In genomic region chr1:155069696-155070095, GRCm38 (mm10) we compare ENCODE assay signal across 18 mouse cellular contexts. TPM values are rescaled to one million over a fixed set of nuclear protein-coding genes. Genes with fewer than 3 reads are reported as not detected.
DNase-seq lines count a peak whose midpoint lies in the region; ATAC-seq lines count a peak whose summit lies in the region.
"Had no signal": no experiment of that assay in that cellular context is flagged by ENCODE, and none has a peak within 500 bp of the region (broad histone marks: within the 10 kb centered on the region; RNA-seq: fewer than 3 reads in every experiment).

No protein-coding gene starts in this region.

- DNase-seq in kidney, adult 9 months = peak; percentile 50
- DNase-seq in kidney, postnatal 14 days = no peak
- DNase-seq in lung, postnatal 36 days = no peak
- no peak for DNase-seq in cerebellum, postnatal 25 days
- DNase-seq: adrenal gland, postnatal 25 days; cerebellum, adult 8-10 months; gastrocnemius, postnatal 36 days; liver; right cerebral cortex, postnatal 25 days; thymus, adult 18-20 months had no signal

- H3K9me3 ChIP-seq in lung, embryonic 15.5 days = no peaks in the 10 kb centered on the region
- no peaks in the 10 kb centered on the region for H3K9me3 ChIP-seq in intestine, embryonic 15.5 days
- no peaks in the 10 kb centered on the region for H3K9me3 ChIP-seq in stomach, embryonic 15.5 days
- H3K9me3 ChIP-seq: hindbrain, embryonic 12.5 days; neural tube, embryonic 13.5 days had no signal

- no peak overlapping the region for H3K4me3 ChIP-seq in lung, embryonic 15.5 days
- H3K4me3 ChIP-seq in intestine, embryonic 15.5 days (replicated peaks) = no peak overlapping the region
- H3K4me3 ChIP-seq in stomach, embryonic 15.5 days (replicated peaks) = no peak overlapping the region
- H3K4me3 ChIP-seq: hindbrain, embryonic 12.5 days; neural tube, embryonic 13.5 days had no signal

- H3K4me1 ChIP-seq in lung, embryonic 15.5 days = peaks cover 49% of the 10 kb centered on the region
- peaks cover 26% of the 10 kb centered on the region; the same call in 1 of the 2 replicates for H3K4me1 ChIP-seq in intestine, embryonic 15.5 days (replicated peaks)
- H3K4me1 ChIP-seq in stomach, embryonic 15.5 days = peaks cover 10% of the 10 kb centered on the region

- H3K27ac ChIP-seq in lung, embryonic 15.5 days = peak overlapping the region; percentile 42
- H3K27ac ChIP-seq in intestine, embryonic 15.5 days = peak overlapping the region; percentile 39; the same call in 1 of the 2 replicates
- H3K27ac ChIP-seq in stomach, embryonic 15.5 days = peak overlapping the region; percentile 49
- H3K27ac ChIP-seq: hindbrain, embryonic 12.5 days; kidney, postnatal 0 days; neural tube, embryonic 13.5 days had no signal

- peak; percentile 9; the same call in 1 of the 2 replicates for ATAC-seq in lung, embryonic 15.5 days (ENCODE audit: borderline replicate concordance, extremely low read depth, low FRiP score, low TSS enrichment)
- peak; percentile 74 for ATAC-seq in intestine, embryonic 15.5 days
- peak; percentile 67 for ATAC-seq in stomach, embryonic 15.5 days (ENCODE audit: insufficient read depth, low FRiP score, low read depth)
- ATAC-seq: Patski had no signal

- H3K27me3 ChIP-seq in lung, embryonic 15.5 days = no peaks in the 10 kb centered on the region
- H3K27me3 ChIP-seq in intestine, embryonic 15.5 days (replicated peaks) = no peaks in the 10 kb centered on the region
- H3K27me3 ChIP-seq in stomach, embryonic 15.5 days (replicated peaks) = no peaks in the 10 kb centered on the region
- H3K27me3 ChIP-seq: hindbrain, embryonic 12.5 days; neural tube, embryonic 13.5 days; Patski had no signal

- H3K36me3 ChIP-seq in lung, embryonic 15.5 days = no peaks in the 10 kb centered on the region
- no peaks in the 10 kb centered on the region for H3K36me3 ChIP-seq in intestine, embryonic 15.5 days
- no peaks in the 10 kb centered on the region for H3K36me3 ChIP-seq in stomach, embryonic 15.5 days
- H3K36me3 ChIP-seq: hindbrain, embryonic 12.5 days; neural tube, embryonic 13.5 days had no signal

- no peak overlapping the region for H3K9ac ChIP-seq in lung, embryonic 15.5 days
- no peak overlapping the region for H3K9ac ChIP-seq in intestine, embryonic 15.5 days
- H3K9ac ChIP-seq in stomach, embryonic 15.5 days = no peak overlapping the region
- H3K9ac ChIP-seq: hindbrain, embryonic 12.5 days; neural tube, embryonic 13.5 days had no signal

- H3K4me2 ChIP-seq in lung, embryonic 15.5 days = no peak overlapping the region
- H3K4me2 ChIP-seq in intestine, embryonic 15.5 days (replicated peaks) = 0 out of 2 replicates have a peak overlapping the region, but pooled peaks have one; percentile 15
- no peak overlapping the region for H3K4me2 ChIP-seq in stomach, embryonic 15.5 days
- H3K4me2 ChIP-seq: hindbrain, embryonic 12.5 days; midbrain, embryonic 11.5 days; neural tube, embryonic 13.5 days had no signal

- WGBS in lung, embryonic 15.5 days = 23% methylated on average over 7 of the region's 7 CpGs
- 36% methylated on average over 7 of the region's 7 CpGs for WGBS in intestine, embryonic 15.5 days
- 37% methylated on average over 7 of the region's 7 CpGs for WGBS in stomach, embryonic 15.5 days

RNA-seq across cellular contexts. Expression of gene Ier5, which starts 29.7 kb away (rescaled TPM):
- polyA plus RNA-seq in lung, embryonic 15.5 days (2015; fragmentation: Nextera tagmentation; extraction: Ambion mirVana) = 7.0 and 8.7 TPM in 2 replicates
- polyA plus RNA-seq in intestine, embryonic 15.5 days (2015; fragmentation: Nextera tagmentation; extraction: Ambion mirVana) = 3.8 and 4.8 TPM in 2 replicates
- polyA plus RNA-seq in stomach, embryonic 15.5 days (2015; fragmentation: Nextera tagmentation; extraction: Ambion mirVana) = 5.8 TPM in 2 replicates

Comparison
In these comparisons a context has a peak if more than half of its experiments do, and no peak if none do; other contexts are left out.
1. ATAC-seq: peak in every context shown above with its lines; median percentile 74 in intestine, embryonic 15.5 days; 67 in stomach, embryonic 15.5 days; 9 in lung, embryonic 15.5 days.